Mouse (Mus musculus) granulocyte monocyte progenitor cell, adult 5-6 weeks (primary cell): ENCODE measurements around the gene Gtf2h2. TPM values are rescaled to one million over a fixed set of nuclear protein-coding genes. Genes with fewer than 3 reads are reported as not detected.
A peak's percentile ranks its signal among the peaks of the same experiment; 100 is the strongest.
"Not testable (repeated sequence)": the region's sequence is repeated elsewhere in the genome, so short reads cannot be mapped to it uniquely, and the experiment has no call there.

Experiments
- ATAC-seq: replicated peaks from 2 replicates; pipeline ENCODE4 v1.8.0; 2016; ENCODE audit warnings: mild to moderate bottlenecking, moderate TSS enrichment, inconsistent platforms; ENCODE audit not compliant: poor library complexity, severe bottlenecking
- total RNA-seq, 2 experiments: library from RNA; stranded (forward) in 1 of 2; stranded (reverse) in 1 of 2; fragments of 200-712, 200-1000 nt in 1 of 2; fragments of >200 nt in 1 of 2; fragmentation: Nextera tagmentation in 1 of 2; gene quantifications; 2 replicates each; pipeline ENCODE4 v1.2.3; 2014 to 2017

Gtf2h2 gene
- total RNA-seq (2014; fragmentation: Nextera tagmentation) (59.2 and 73.9 TPM in 2 replicates), total RNA-seq (2017) (75.1 and 79.2 TPM in 2 replicates)

- peak; percentile 80 for ATAC-seq
Observed at GRCm38 (mm10) chr13:100492061-100492787, at the start of gene Gtf2h2. TSS of gene Gtf2h2 (minus strand) at chr13:100492579.

GRCm38 (mm10) chr13:100536149-100536548 lies 43.8 kb upstream of the Gtf2h2 start:
- no peak for ATAC-seq

- no peak for ATAC-seq
Observed at GRCm38 (mm10) chr13:100532788-100533365, 40.5 kb upstream of the Gtf2h2 start.

- ATAC-seq: no peak
Observed at GRCm38 (mm10) chr13:100526649-100527038, 34.3 kb upstream of the Gtf2h2 start.

- ATAC-seq: no peak
Observed at GRCm38 (mm10) chr13:100525935-100526648, 33.7 kb upstream of the Gtf2h2 start.

- no peak for ATAC-seq
Observed at GRCm38 (mm10) chr13:100524896-100525295, 32.5 kb upstream of the Gtf2h2 start.

GRCm38 (mm10) chr13:100523698-100524097 lies 31.3 kb upstream of the Gtf2h2 start:
- ATAC-seq: no peak

GRCm38 (mm10) chr13:100521724-100522591 lies 29.6 kb upstream of the Gtf2h2 start:
- ATAC-seq: no peak

GRCm38 (mm10) chr13:100519162-100519561 lies 26.8 kb upstream of the Gtf2h2 start:
- ATAC-seq: no peak

- no peak for ATAC-seq
Observed at GRCm38 (mm10) chr13:100518191-100518590, 25.8 kb upstream of the Gtf2h2 start.

- ATAC-seq: no peak
Observed at GRCm38 (mm10) chr13:100517652-100518153, 25.3 kb upstream of the Gtf2h2 start.

- ATAC-seq: no peak
Observed at GRCm38 (mm10) chr13:100516213-100517105, 24.1 kb upstream of the Gtf2h2 start.

GRCm38 (mm10) chr13:100512792-100513191 lies 20.4 kb upstream of the Gtf2h2 start:
- ATAC-seq: no peak

GRCm38 (mm10) chr13:100511860-100512364 lies 19.5 kb upstream of the Gtf2h2 start:
- no peak for ATAC-seq

- ATAC-seq: no peak
Observed at GRCm38 (mm10) chr13:100511146-100511859, 18.9 kb upstream of the Gtf2h2 start.

- ATAC-seq: 0 out of 2 replicates have a peak, but pooled peaks have one; percentile 30
Observed at GRCm38 (mm10) chr13:100499625-100500024, 7.2 kb upstream of the Gtf2h2 start.

GRCm38 (mm10) chr13:100495337-100495736 lies 3.0 kb upstream of the Gtf2h2 start:
- ATAC-seq: no peak

GRCm38 (mm10) chr13:100494370-100494769 lies 2.0 kb upstream of the Gtf2h2 start:
- ATAC-seq: not testable (repeated sequence)
